36 mouse cellular contexts compared by ENCODE assay signal in the genomic region with DNA sequence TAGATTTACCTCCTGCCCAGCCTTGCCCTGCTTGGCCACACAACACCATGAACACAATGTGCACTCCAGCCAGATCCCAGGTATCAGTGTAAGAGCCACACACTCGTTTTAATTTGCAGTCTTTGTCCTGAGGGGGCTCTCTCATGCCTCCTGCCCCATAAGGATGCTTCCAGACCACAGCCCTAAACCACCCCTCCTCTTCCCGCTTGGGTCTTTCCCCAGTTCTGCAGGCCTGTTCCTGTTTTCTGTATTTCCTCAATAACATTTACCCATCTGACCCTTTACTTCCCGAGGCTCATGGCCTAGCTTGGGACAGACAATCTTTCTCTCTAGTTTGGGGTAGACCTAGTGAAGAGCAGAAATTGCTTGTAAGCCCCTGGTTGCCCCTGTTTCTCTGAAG. TPM values are rescaled to one million over a fixed set of nuclear protein-coding genes. Genes with fewer than 3 reads are reported as not detected.
"Had no signal": no experiment of that assay in that cellular context is flagged by ENCODE, and none has a peak within 500 bp of the region (broad histone marks: within the 10 kb centered on the region; RNA-seq: fewer than 3 reads in every experiment).

No protein-coding gene starts in this region.

- ATAC-seq: hindbrain, embryonic 16.5 days; inflammation-experienced regulatory T-cells, adult 6 months; intestine, embryonic 15.5 days; intestine, postnatal 0 days; liver, embryonic 12.5 days had no signal

- H3K36me3 ChIP-seq: heart, embryonic 13.5 days; heart, embryonic 15.5 days; hindbrain, embryonic 12.5 days; intestine, embryonic 15.5 days; limb, embryonic 13.5 days; limb, embryonic 15.5 days; liver, embryonic 12.5 days had no signal

- H3K9me3 ChIP-seq: heart, embryonic 13.5 days; heart, embryonic 15.5 days; hindbrain, embryonic 12.5 days; intestine, embryonic 15.5 days; limb, embryonic 13.5 days; limb, embryonic 15.5 days; liver, embryonic 12.5 days had no signal

- DNase-seq: gastrocnemius, postnatal 14 days; gastrocnemius, postnatal 36 days; heart, adult 2 months; heart, postnatal 14 days; heart, postnatal 36 days; kidney, adult 18-20 months; kidney, adult 8-10 months; kidney, postnatal 10 days; kidney, postnatal 25 days; kidney, postnatal 4 days; left cerebral cortex, postnatal 4 days had no signal

- H3K4me1 ChIP-seq: heart, embryonic 15.5 days; limb, embryonic 13.5 days; limb, embryonic 15.5 days had no signal

- H3K27me3 ChIP-seq: heart, embryonic 15.5 days; intestine, embryonic 15.5 days; limb, embryonic 13.5 days; limb, embryonic 15.5 days had no signal

- H3K4me3 ChIP-seq: heart, adult 2 months; heart, embryonic 13.5 days; heart, embryonic 15.5 days; hindbrain, embryonic 12.5 days; intestine, embryonic 15.5 days; layer of hippocampus, adult 2 months; left cerebral cortex, adult 2 months; limb, embryonic 13.5 days; limb, embryonic 15.5 days; liver, embryonic 12.5 days had no signal

- H3K27ac ChIP-seq: heart, adult 2 months; heart, embryonic 13.5 days; heart, embryonic 15.5 days; hindbrain, embryonic 12.5 days; hindbrain, embryonic 14.5 days; intestine, embryonic 15.5 days; layer of hippocampus, adult 2 months; left cerebral cortex, adult 2 months; limb, embryonic 13.5 days; limb, embryonic 15.5 days; liver, embryonic 12.5 days; liver, embryonic 14.5 days had no signal

RNA-seq across cellular contexts. Expression of gene Pgc, which starts 11.6 kb away (rescaled TPM):
- total RNA-seq: gastrocnemius, adult 18-20 months; gastrocnemius, adult 8-10 months; gastrocnemius, postnatal 14 days; gastrocnemius, postnatal 36 days; heart, adult 2 months; heart, postnatal 14 days; heart, postnatal 36 days; hematopoietic stem cell, adult 5-6 weeks; layer of hippocampus, adult 2 months; layer of hippocampus, postnatal 10 days; layer of hippocampus, postnatal 25 days; left cerebral cortex, adult 2 months; left cerebral cortex, postnatal 14 days; left cerebral cortex, postnatal 4 days; liver, adult 2 months had no signal
- polyA plus RNA-seq: heart, embryonic 11.5 days; heart, postnatal 0 days; hindbrain, embryonic 12.5 days; hindbrain, embryonic 14.5 days; hindbrain, embryonic 16.5 days; inflammation-experienced regulatory T-cells, adult 6 months; kidney, embryonic 14.5 days; limb, embryonic 11.5 days; liver, embryonic 12.5 days; liver, embryonic 14.5 days had no signal

RNA-seq across cellular contexts. Expression of gene Prickle4, which starts 20.5 kb away (rescaled TPM):
- polyA plus RNA-seq: inflammation-experienced regulatory T-cells, adult 6 months; liver, embryonic 12.5 days had no signal

RNA-seq across cellular contexts. Expression of gene Gm21981, which starts 20.8 kb away (rescaled TPM):
- total RNA-seq: hematopoietic stem cell, adult 5-6 weeks had no signal
- polyA plus RNA-seq: inflammation-experienced regulatory T-cells, adult 6 months had no signal

RNA-seq across cellular contexts. Expression of gene Frs3, which starts 26.2 kb away (rescaled TPM):
- polyA plus RNA-seq: inflammation-experienced regulatory T-cells, adult 6 months had no signal
